Mouse (Mus musculus) neural tube, embryonic 10.5 days (tissue): ENCODE measurements around the gene Ptprf.

Experiments
- DNase-seq: peaks from one replicate; pipeline ENCODE4 v3.0.0-alpha.2; 2017; ENCODE audit warnings: low spot score; ENCODE audit errors: extremely low spot score

Ptprf gene

DNA sequence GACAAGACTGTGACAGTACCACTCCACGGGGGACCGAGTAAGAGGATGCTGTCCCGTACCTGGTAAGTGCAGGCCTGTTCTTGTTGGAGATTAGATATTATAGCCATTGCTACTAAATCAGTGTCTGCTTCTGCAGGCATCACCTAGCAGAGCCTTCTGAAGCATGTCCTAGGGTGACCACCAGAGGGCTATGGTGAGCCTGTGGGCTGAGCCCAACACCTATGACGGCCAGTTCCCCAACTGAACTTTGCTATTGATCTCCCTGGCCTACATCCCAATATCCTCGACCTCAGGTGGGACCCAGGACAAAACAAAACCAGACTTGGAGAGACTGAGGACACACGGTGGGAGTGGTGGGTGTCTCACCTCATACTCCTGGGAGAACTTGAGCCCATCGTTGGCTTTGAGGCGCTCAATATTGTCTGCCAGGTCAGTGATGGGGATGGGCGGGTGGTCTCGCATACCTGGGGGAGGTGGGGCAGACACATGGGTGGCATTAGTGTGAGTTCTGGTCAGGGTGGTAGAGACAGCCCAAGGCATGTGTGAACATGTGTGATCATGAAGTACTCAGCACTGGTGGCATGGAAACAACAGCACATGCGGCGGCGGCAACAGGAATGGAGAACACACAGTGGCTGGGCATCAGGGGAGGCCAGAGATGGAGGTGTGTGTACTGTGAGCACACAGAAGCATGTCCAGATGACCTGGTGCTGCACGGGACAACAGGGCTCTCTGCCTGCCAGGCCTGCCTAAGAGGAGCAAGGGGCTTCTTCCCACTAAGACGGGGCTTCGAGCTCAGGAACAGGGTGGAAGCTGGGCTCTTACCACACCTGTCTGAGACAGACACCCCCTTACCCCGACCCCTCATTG lies 74.2 kb downstream of the Ptprf start:
- peak; percentile 42 for DNase-seq

DNA sequence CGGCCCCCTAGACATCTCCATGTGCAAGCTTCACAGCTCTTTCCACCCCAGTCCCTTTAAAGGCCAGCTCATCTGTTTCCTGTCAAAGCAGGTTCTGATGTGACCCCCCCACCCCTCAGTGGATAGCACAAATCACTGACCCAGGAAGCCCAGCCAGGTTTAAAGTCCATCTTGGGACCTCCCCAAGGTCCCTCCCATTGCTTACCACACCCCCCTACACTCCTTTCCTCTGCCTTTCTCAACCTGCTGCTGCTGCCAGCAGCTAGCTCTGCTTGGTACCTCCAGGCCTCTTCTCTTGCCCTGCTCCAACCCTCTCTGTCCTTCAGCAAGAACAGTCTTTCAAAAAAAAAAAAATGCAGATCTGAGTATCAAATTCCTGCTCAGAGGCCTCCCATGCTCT lies 76.3 kb downstream of the Ptprf start:
- DNase-seq: no peak

DNA sequence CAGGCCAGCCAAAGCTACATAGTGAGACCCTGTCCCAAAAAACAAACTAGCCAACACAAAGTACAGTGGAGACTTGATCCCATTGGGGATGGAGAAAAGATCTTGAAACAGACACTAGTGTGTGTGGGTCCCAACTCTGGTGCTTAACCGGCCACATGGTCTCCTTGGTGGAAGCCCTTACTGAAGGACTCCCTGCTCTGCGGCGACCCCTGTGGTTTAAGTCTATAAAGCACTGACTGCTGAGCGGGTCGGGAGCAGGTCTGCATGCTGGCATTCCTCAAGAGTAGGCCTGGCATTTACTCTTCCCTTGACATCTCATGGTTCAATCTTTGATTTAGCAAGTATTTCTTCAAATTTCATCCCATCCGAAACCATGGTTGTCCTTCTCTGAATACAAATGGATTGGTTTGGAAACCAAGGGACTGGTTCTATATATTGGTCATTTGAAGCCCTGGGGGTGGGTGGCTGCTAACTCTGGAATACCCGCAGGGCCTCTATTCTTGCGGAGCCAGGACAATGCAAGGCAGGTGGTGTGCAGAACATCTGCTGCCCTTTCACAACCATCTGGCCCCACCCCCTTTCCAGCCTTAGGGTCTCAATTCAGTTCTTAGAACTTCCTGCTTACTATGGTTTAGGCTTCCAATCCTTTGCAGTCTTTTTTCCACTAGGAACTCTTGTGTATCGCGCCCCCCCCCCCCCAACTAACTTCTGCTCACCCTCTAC lies 84.1 kb downstream of the Ptprf start:
- DNase-seq: no peak

DNA sequence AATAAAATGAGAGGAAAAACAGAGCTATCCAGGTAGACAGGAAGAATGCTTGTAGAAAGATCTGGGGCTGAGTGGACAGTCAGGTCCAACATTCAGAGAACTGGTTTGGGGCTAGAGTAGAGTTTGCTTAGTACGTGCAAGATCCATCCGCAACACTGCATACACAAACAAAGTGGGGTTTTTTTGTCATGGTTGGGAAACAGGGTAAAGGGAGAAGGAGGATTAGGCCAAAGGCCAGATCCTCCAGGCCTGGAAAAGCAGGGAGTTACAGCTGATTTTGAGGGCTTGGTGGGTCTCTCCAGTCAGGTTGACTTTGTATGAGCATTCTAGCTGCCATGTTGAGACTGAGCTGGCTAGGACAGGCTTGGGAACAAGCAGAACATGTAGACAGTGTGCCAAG lies 85.3 kb downstream of the Ptprf start:
- no peak for DNase-seq

DNA sequence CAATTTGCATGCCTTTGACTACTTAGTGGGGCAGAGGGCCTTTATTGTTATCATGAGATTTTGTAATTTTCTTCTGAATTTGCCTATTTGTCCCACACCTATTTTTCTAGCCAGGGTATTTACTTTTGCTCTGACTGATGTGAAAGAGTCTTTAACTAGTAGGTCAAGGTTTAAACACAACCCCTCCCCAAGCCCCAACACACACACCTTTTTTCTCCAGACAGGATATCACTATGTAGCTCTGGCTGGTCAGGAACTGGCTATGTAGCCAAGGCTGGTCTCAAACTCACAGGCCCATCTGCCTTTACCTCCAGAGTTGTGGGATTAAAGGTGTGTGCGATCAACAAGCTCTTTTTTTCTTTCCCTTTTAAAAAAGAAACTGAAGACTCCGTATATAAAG lies 92.1 kb downstream of the Ptprf start:
- no peak for DNase-seq

DNA sequence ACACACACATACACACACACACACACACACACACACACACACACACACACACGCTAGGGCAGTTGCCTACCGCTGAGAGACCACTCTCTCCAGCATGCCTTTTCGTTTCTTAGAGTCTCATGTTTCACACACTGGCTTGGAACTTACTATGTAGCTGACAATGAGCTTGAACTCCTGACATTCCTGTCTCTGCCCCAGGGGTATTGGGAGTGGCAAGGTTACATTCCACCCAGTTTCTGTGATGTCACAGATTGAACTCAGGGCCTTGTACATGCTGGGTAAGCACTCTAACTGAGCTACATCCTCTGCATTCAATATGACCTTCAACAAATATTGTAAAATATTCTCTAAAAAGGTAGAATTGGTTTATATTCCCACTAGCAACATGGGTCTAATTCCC lies 92.6 kb downstream of the Ptprf start:
- no peak for DNase-seq

DNA sequence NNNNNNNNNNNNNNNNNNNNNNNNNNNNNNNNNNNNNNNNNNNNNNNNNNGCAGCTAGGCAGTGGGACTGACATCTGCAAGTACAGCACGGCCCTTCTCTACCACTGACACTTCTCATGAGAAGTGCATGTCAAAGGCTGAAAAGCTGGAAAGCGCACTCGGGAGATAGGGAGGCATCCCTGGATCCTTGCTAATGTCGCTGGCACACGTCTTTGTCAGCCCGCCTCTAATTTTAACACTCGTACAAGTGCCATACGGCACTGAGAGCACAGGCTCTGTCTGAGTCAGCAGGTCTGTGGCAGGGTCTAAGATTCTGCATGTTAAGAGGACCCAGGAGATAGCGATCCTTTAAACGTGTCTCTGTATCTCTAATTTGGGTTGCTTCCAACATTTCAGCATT lies 95.0 kb downstream of the Ptprf start:
- DNase-seq: no peak

DNA sequence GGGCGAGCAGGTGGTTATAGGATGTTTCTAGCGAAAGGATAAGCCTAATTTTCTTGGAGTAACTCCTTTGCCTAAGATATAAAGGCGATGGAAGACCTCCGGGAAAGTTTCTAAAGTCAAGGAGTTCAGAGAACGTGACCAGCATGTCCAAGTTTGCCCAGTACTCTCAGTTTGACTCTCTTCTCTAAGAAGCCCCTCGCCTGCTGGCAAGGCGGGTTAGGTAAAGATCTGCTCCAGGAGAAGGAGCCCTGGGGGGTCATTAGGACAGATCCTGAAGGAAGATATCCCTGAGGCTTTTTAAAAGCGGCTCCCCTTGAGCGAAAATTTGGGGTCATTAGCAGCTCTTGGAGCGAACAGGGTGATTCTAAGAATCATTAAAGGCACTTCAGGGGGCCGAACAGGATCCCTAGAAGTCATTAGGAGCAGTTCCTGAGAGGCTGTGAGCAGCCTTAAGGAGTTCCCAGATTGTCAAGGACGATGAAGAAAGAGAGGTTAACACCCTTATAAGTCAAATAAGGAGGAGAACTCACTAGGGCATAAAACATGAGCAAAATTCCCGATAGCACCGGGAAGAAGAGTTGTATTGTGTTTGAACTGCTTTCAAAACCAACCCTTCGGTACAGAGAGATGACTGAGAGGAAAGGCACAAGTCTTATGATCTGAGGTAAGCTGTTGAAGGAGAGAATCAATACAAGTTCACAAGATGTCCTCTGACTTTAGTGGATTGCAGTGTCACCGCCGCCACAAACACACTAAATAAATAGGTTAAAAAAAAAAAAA lies 110.7 kb downstream of the Ptprf start:
- DNase-seq: no peak

DNA sequence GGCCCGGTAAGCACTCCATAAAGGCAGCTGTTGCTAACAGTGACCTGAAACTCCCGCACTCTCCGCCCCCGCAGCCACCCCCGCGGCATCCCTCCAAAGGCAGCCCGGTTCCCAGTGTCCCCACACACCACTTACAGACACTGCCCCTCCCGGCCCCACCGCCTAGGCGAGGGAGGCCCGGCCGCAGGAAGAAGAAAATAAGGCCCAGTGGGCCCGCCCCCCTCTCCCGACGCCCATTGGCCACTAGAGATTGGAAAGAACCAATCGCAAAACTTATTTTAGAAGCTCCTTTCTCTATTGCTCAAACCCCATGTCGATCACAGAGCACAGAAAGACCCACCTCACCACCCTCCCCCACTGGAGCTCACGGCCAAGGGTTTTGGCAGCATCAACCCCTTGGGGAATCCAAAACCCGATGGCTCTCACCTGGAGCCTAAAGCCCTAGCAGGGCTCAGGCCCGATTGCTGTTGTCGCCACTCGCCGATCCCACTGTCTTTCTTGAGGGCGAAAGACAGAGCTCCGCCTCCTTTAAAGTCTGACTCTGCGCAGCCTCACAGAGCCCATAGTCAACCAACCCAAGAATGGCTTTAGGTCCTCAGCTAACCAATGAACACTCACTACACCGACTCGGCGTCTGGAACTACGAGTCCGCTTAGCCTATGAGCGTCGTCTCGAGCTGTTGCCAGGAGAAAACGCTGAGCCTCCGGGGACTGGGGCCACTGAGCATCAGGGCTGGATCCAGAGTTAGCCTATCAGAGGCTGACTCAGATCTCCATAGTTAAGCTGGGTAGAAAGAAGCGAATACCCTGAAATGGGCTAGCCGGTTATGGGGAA lies 111.5 kb downstream of the Ptprf start, which contains the start of gene Kdm4a:
Kdm4a (minus strand) TSS at position 577 of the 834 bp plus-strand sequence.
- peak; percentile 90 for DNase-seq

DNA sequence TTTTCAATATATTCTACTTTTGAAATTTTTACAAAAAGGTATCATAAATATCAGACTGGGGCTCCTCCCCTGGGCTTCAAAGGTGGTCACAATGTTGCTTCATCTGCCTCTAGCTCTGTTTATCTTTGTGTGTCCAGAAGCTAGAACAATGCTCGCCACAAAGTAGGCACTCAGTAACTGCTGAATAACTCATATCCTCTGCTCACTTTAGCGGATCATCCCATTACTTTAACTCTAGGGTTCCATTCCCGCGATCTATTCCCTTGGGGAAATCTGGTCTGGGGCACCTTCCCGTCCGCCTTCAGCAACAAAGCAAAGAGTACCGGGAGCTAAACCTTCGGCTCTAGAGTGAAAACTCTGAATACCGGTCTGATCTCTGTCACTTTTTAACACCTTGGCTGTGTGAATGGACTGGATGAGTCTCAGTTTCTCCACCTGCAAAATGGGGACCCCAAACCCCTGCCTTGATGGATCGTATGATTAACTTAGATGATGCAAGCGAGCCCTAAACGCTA lies 112.2 kb downstream of the Ptprf start:
- DNase-seq: no peak

DNA sequence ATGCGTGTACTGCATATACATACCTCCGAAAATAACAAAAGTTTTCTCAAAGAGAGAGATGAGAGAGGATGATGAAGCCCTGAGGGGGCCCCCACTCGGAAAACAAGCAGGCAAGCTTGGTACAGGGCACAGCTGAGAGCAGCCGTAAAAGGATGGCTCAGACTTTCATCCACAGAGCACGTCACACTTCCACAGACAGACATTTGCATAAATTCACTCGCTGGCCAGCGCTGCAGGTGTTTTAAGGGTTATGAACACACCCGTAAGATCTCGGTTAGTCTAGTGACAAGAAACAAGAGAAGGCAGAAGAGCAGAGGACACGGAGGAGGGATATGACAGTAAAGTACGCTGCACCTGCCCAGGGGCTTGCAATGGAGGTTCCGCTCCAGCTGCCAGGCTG lies 118.7 kb downstream of the Ptprf start:
- no peak for DNase-seq

DNA sequence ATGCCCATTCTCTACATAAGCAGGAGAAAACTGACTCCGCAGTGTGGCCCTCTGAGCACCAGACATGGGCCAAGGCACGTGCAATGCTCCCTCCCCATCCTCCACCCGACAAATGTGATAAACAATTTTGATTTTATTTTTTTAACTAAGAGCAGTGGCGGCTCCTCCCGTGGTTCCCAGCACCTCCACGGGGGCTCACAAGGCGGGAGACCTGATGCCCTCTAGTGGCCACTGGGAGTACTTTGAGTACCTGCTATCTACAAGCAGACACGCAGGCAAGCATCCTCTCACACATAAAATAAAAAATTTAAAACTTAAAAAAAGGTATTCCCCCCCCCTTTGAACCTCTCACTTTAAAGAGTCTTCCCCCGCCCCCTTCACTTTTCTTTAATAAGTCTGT lies 120.2 kb downstream of the Ptprf start:
- peak; percentile 27 for DNase-seq

DNA sequence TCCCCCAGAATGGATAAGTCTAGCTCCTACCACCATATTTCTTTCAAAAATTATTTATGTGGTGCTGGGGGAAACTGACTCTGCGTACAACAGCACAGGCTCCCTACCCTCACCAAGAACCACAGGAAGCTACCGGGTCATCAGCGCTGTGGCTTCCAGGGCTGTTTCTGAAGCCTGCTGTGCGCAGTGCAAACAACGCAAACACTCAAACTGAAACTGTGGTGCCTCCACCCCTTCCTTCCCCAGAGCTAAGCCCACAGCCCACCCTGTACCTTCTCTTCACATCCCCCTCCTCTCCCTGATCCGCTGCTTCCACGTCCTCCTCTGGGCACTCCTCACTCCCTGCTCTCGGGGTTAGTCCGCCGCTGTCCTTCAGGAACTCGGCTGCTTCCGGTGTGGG lies 129.1 kb downstream of the Ptprf start:
- no peak for DNase-seq
